Mouse (Mus musculus): Measurements from ENCODE around the gene Lcn12. TPM values are rescaled to one million over a fixed set of nuclear protein-coding genes. Genes with fewer than 3 reads are reported as not detected.

Lcn12 gene
- polyA plus RNA-seq, 1 experiment = not detected

GRCm38 (mm10) chr2:25465816-25466635 is 27.7 kb downstream of the Lcn12 start:
- no peak overlapping the region for H3K27ac ChIP-seq (ENCODE audit: control insufficient read depth, insufficient read depth, low read depth, low read length)
- H3K4me1 ChIP-seq (ENCODE audit: control insufficient read depth, insufficient read depth, low read length) = peaks cover 16% of the 10 kb centered on the region
- H3K27me3 ChIP-seq (ENCODE audit: control insufficient read depth, insufficient read depth, low read length) = no peaks in the 10 kb centered on the region
- H3K36me3 ChIP-seq (ENCODE audit: control insufficient read depth, insufficient read depth, low read length) = no peaks in the 10 kb centered on the region
- no peak for TF ChIP-seq POLR2A (IDR thresholded peaks at IDR 0.05; ENCODE audit: control insufficient read depth, low read depth, low read length)
- TF ChIP-seq CTCF (IDR thresholded peaks at IDR 0.05; ENCODE audit: control insufficient read depth, insufficient read depth, insufficient replicate concordance, low read depth, low read length) = no peak
- no peak overlapping the region for H3K4me3 ChIP-seq (ENCODE audit: control insufficient read depth, low read depth, low read length)

GRCm38 (mm10) chr2:25465256-25465655 is 28.5 kb downstream of the Lcn12 start:
- H3K4me1 ChIP-seq (ENCODE audit: control insufficient read depth, insufficient read depth, low read length) = peaks cover 19% of the 10 kb centered on the region
- no peaks in the 10 kb centered on the region for H3K36me3 ChIP-seq (ENCODE audit: control insufficient read depth, insufficient read depth, low read length)
- H3K4me3 ChIP-seq (ENCODE audit: control insufficient read depth, low read depth, low read length) = no peak overlapping the region
- H3K27me3 ChIP-seq (ENCODE audit: control insufficient read depth, insufficient read depth, low read length) = no peaks in the 10 kb centered on the region
- no peak for TF ChIP-seq POLR2A (IDR thresholded peaks at IDR 0.05; ENCODE audit: control insufficient read depth, low read depth, low read length)
- H3K27ac ChIP-seq (ENCODE audit: control insufficient read depth, insufficient read depth, low read depth, low read length) = no peak overlapping the region

GRCm38 (mm10) chr2:25463630-25464029 is 30.1 kb downstream of the Lcn12 start:
- H3K4me1 ChIP-seq (ENCODE audit: control insufficient read depth, insufficient read depth, low read length) = peaks cover 14% of the 10 kb centered on the region

GRCm38 (mm10) chr2:25461407-25461806 is 32.3 kb downstream of the Lcn12 start:
- peaks cover 14% of the 10 kb centered on the region for H3K4me1 ChIP-seq (ENCODE audit: control insufficient read depth, insufficient read depth, low read length)
- peak overlapping the region; percentile 80 for H3K27ac ChIP-seq (ENCODE audit: control insufficient read depth, insufficient read depth, low read depth, low read length)
- H3K4me3 ChIP-seq (ENCODE audit: control insufficient read depth, low read depth, low read length) = peak overlapping the region; percentile 87
- no peaks in the 10 kb centered on the region for H3K27me3 ChIP-seq (ENCODE audit: control insufficient read depth, insufficient read depth, low read length)
- TF ChIP-seq POLR2A (IDR thresholded peaks at IDR 0.05; ENCODE audit: control insufficient read depth, low read depth, low read length) = no peak
- no peak for TF ChIP-seq CTCF (IDR thresholded peaks at IDR 0.05; ENCODE audit: control insufficient read depth, insufficient read depth, insufficient replicate concordance, low read depth, low read length)
- no peaks in the 10 kb centered on the region for H3K36me3 ChIP-seq (ENCODE audit: control insufficient read depth, insufficient read depth, low read length)

More at GRCm38 (mm10) chr2:25463630-25464029, 30.1 kb downstream of the Lcn12 start:
- no peak overlapping the region for H3K27ac ChIP-seq (ENCODE audit: control insufficient read depth, insufficient read depth, low read depth, low read length)
- no peaks in the 10 kb centered on the region for H3K36me3 ChIP-seq (ENCODE audit: control insufficient read depth, insufficient read depth, low read length)
- H3K4me3 ChIP-seq (ENCODE audit: control insufficient read depth, low read depth, low read length) = no peak overlapping the region
- TF ChIP-seq CTCF (IDR thresholded peaks at IDR 0.05; ENCODE audit: control insufficient read depth, insufficient read depth, insufficient replicate concordance, low read depth, low read length) = no peak
- no peak for TF ChIP-seq POLR2A (IDR thresholded peaks at IDR 0.05; ENCODE audit: control insufficient read depth, low read depth, low read length)
- no peaks in the 10 kb centered on the region for H3K27me3 ChIP-seq (ENCODE audit: control insufficient read depth, insufficient read depth, low read length)

GRCm38 (mm10) chr2:25460551-25461309 is 33.0 kb downstream of the Lcn12 start, which contains the start of gene Paxx:
Gene Paxx (minus strand): TSS chr2:25461094.
- TF ChIP-seq CTCF (IDR thresholded peaks at IDR 0.05; ENCODE audit: control insufficient read depth, insufficient read depth, insufficient replicate concordance, low read depth, low read length) (no peak), POLR2A (IDR thresholded peaks at IDR 0.05; ENCODE audit: control insufficient read depth, low read depth, low read length) (peak; percentile 64; the same call in 1 of the 2 replicates)
- Histone ChIP-seq H3K4me1 (ENCODE audit: control insufficient read depth, insufficient read depth, low read length) (peaks cover 14% of the 10 kb centered on the region), H3K27ac (ENCODE audit: control insufficient read depth, insufficient read depth, low read depth, low read length) (peak within 1 kb of the TSS; percentile 80), H3K27me3 (ENCODE audit: control insufficient read depth, insufficient read depth, low read length) (no peaks in the 10 kb centered on the region), H3K4me3 (ENCODE audit: control insufficient read depth, low read depth, low read length) (peak within 1 kb of the TSS; percentile 87), H3K36me3 (ENCODE audit: control insufficient read depth, insufficient read depth, low read length) (no peaks in the 10 kb centered on the region)

GRCm38 (mm10) chr2:25460135-25460534 is 33.6 kb downstream of the Lcn12 start:
- Histone ChIP-seq H3K27me3 (ENCODE audit: control insufficient read depth, insufficient read depth, low read length) (no peaks in the 10 kb centered on the region), H3K4me1 (ENCODE audit: control insufficient read depth, insufficient read depth, low read length) (peaks cover 14% of the 10 kb centered on the region), H3K36me3 (ENCODE audit: control insufficient read depth, insufficient read depth, low read length) (no peaks in the 10 kb centered on the region), H3K27ac (ENCODE audit: control insufficient read depth, insufficient read depth, low read depth, low read length) (peak overlapping the region; percentile 77), H3K4me3 (ENCODE audit: control insufficient read depth, low read depth, low read length) (peak overlapping the region; percentile 87)
- no peak for TF ChIP-seq CTCF (IDR thresholded peaks at IDR 0.05; ENCODE audit: control insufficient read depth, insufficient read depth, insufficient replicate concordance, low read depth, low read length)
- no peak for TF ChIP-seq POLR2A (IDR thresholded peaks at IDR 0.05; ENCODE audit: control insufficient read depth, low read depth, low read length)

GRCm38 (mm10) chr2:25458911-25459310 is 34.8 kb downstream of the Lcn12 start:
- no peaks in the 10 kb centered on the region for H3K27me3 ChIP-seq (ENCODE audit: control insufficient read depth, insufficient read depth, low read length)
- TF ChIP-seq POLR2A (IDR thresholded peaks at IDR 0.05; ENCODE audit: control insufficient read depth, low read depth, low read length) (no peak), CTCF (IDR thresholded peaks at IDR 0.05; ENCODE audit: control insufficient read depth, insufficient read depth, insufficient replicate concordance, low read depth, low read length) (no peak)
- H3K4me3 ChIP-seq (ENCODE audit: control insufficient read depth, low read depth, low read length) = no peak overlapping the region
- H3K27ac ChIP-seq (ENCODE audit: control insufficient read depth, insufficient read depth, low read depth, low read length) = no peak overlapping the region
- no peaks in the 10 kb centered on the region for H3K36me3 ChIP-seq (ENCODE audit: control insufficient read depth, insufficient read depth, low read length)
- peaks cover 14% of the 10 kb centered on the region for H3K4me1 ChIP-seq (ENCODE audit: control insufficient read depth, insufficient read depth, low read length)

Measured in testis, adult 2 months (tissue).